Mouse (Mus musculus): ENCODE results near the gene Slc8a1.

GRCm38 (mm10) chr17:81523943-81524342, 214.2 kb downstream of the Slc8a1 start:
- TF ChIP-seq CTCF (IDR thresholded peaks at IDR 0.05; ENCODE audit: insufficient read depth, low read depth, low read length) (no peak), POLR2A (IDR thresholded peaks at IDR 0.05; ENCODE audit: insufficient read depth, low read depth, low read length) (no peak)
